Mouse (Mus musculus): ENCODE results near the gene Ptges2.

- TF ChIP-seq CTCF (IDR thresholded peaks at IDR 0.05; ENCODE audit: low read depth) (no peak), EP300 (IDR thresholded peaks at IDR 0.05; ENCODE audit: low read depth) (no peak)
Observed at GRCm38 (mm10) chr2:32367315-32367714, 28.4 kb upstream of the Ptges2 start.
